Mouse (Mus musculus) layer of hippocampus, adult 9-11 months (tissue): ENCODE measurements around the gene Chd6.

Experiments
- DNase-seq: peaks from one replicate; pipeline ENCODE4 v3.0.0; 2022

Chd6 gene

GRCm38 (mm10) chr2:161108933-161109371 lies at the start of gene Chd6:
Gene Chd6, minus strand, starts transcription at chr2:161109075.
- DNase-seq = peak; percentile 100

- no peak for DNase-seq
Measured at GRCm38 (mm10) chr2:161150004-161150842, 41.3 kb upstream of the Chd6 start.

DNA sequence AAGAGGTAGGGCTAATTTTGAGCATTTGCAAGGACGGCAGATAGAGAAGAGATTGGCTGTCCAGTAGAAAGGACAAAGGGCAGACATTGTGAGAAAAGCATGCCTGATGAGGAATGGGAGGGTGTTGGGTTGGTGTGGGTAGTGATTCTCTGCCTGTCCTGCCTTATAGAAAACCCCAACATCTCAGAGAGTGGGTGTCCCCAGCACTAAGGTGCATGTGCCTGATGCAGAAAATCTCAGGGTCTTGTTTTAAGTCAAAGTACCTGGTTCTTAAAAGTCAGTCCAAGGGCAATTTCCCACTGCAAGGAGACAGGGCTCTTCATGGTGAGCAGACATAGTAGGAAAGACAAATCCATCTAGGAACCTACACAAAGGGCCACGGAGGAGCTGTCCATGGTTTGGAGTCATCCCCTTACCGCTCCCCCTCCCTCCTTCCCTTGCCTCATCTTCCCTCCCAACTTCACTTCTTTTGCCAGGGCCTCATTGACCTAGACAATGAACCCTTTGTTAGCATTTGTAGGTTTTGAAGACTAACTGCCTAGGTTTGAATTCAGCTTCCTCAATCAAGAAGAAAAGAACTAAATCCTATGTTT lies 39.6 kb upstream of the Chd6 start:
- no peak for DNase-seq

GRCm38 (mm10) chr2:161147656-161148427 lies 39.0 kb upstream of the Chd6 start:
- peak; percentile 72 for DNase-seq

GRCm38 (mm10) chr2:161144799-161145198 lies 35.9 kb upstream of the Chd6 start:
- no peak for DNase-seq

GRCm38 (mm10) chr2:161138672-161139536 lies 30.0 kb upstream of the Chd6 start:
- DNase-seq = no peak

DNA sequence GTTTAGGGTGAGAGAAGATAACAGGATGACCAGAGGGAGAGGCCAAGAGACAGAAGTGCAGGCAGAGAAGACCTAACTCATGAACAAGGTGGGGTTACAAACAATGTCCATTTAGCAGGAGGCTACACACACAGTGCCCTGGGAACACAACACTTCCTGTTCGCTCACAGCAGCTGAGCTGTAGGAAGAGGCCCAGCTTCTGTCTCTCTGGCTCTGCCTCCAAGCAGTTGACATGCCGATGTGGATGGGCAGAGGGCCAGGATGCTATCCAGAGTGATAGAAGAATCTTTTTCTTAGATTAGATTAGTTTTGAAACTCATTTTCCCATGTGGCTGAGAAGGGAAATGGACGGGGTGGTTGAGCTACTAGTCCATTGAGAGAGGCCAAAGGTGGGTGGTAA lies 28.1 kb upstream of the Chd6 start:
- no peak for DNase-seq

GRCm38 (mm10) chr2:161128367-161129111 lies 19.7 kb upstream of the Chd6 start:
- peak; percentile 38 for DNase-seq

- no peak for DNase-seq
Measured at GRCm38 (mm10) chr2:161112011-161112410, 3.1 kb upstream of the Chd6 start.

DNA sequence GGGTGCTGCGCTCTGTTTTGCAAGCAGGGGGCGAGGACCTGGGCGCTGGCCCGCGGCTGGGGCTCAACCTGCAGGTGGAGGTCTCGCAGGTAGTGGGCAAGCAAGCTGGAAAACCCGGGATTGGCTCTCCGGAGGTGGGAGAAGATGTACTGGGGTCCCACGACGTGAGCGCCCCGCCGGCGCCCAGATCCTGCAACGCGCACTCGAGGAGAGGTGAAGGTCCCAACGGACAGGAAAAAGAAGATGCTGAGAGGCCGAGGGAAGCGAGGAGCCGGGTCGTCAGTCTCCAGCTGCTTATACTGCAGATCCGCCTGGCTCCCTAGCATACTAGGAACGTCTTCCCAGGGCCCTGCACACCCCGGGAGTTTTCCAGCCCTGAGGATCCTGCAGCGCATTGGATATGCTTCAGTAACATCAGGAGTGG lies 535 bp upstream of the Chd6 start:
- peak; percentile 56 for DNase-seq

DNA sequence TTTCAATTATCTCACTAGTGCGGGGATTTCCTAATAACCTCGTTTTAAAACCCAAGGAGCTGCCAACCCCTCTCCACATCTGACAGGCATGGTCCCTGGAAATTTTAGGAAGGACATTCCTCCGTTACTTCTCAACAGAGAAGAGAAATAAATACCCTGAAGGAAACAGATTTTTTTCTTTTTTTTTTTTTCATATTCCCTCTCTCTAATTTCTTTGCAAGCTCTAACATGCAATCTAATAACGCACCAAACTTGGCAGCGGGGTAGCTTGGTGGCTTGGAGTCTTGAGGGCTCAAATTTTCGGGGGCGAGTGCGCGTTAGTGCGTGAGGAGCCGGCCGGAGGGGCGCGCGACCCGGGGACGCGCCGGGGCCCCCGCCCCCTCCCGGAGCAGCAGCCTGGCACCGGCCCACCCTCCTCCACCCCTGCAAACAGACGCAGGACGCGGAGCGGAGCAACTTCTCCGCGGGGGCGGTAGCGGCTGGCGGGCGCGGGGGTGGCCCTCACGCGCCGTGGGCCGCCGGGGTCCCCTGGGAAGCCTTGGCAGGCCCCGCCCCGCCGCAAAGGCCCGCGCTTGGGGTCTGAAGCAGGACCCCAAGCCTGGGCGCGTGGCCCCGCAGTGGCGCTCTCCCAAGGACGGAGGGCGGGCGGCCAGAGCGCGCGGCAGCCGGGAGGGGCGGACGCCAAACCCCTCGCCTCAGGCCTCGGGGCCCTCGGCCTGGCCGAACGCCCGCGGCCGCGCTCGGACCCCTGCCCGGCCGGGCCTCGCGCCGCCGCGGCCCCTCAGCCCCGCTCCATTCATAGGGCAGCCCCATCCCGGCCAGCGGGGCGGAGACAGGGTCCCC lies 569 bp downstream of the Chd6 start:
- DNase-seq = peak; percentile 44

DNA sequence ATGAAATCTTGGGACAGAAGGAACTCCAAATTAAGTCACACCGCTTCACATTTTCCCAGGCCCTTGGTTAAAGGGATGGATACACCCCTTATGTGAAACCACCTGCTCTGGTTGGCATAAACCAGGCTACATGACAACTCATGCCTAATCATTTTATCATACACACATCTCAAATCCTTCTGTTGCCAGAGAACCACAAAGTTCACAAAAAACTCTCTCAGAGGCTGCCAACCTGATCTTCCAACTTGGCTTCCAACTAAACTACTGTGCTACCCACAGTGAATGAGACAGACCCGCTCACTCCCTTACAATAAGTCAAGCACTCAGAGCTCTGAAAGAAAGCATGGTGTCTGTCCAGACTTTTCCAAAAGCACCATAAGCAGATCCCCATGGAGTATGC lies 1.6 kb downstream of the Chd6 start:
- DNase-seq = no peak

- DNase-seq = no peak
Measured at GRCm38 (mm10) chr2:161103769-161104168, 5.1 kb downstream of the Chd6 start.

DNA sequence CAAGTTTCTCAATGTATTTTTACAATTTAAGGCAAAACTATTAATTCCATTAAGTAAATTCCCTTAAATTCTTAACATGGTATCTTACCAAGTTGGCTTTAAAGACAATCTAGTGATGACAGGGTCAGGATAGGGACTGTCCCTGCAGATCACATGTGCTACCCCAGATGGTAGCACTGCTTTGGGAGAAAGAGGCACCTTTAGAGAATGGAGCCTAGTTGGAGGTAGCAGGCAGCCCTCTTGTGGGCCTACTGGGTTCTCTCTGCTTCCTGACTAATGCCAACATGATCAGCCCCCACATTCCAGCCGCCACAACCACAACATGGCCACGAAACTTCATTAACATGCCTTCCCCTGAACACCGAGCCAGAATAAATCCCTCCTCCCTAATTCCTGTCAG lies 6.8 kb downstream of the Chd6 start:
- DNase-seq = no peak

GRCm38 (mm10) chr2:161097746-161098145 lies 11.1 kb downstream of the Chd6 start:
- no peak for DNase-seq

DNA sequence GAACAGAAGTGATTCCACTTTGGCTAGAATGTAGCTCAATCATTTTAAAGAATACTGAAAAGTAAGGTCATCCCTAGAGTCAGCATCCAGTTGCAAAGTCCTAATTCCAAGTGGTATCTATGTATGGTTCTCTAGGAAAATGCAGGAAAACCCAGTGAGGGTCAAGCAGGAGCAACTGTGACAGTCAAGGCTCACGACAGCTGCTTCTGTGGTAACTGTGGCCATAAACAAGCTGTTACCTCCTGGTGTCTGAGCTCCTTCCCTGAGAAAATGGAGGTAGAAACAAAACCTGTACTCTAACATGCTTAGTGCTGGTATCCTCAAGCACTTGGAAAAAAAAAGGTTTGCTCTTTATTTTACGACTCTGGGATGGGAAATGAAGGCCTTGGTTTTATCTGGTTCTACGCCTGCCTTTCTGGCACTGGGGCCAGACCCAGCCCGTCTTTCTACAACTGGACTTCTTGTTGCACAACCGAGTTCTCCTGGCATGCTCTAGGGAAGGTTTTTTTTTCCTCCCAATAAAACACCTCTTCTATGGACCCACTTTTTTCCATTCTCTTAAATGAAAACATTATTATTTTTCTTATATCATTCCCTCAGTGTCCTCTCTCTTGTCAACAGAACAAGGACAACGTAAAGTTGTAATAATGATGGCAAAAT lies 18.0 kb downstream of the Chd6 start:
- no peak for DNase-seq

DNA sequence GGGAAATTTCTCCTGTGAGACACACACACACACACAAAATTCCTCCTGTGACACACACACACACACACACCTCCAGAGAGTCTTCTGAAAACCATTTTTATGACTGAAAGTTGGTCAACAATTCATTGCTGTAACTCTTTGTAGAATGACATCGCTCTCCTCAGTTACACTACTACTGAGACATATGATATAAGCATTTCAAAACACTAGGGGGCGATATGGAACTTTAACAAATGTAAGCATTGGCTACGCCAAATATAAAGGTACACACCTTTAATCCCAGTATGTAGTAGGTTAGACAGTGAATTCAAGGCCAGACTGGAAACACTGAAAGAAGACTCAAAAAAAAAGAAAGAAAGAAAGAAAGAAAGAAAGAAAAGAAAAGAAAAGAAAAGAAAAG lies 18.7 kb downstream of the Chd6 start:
- no peak for DNase-seq

DNA sequence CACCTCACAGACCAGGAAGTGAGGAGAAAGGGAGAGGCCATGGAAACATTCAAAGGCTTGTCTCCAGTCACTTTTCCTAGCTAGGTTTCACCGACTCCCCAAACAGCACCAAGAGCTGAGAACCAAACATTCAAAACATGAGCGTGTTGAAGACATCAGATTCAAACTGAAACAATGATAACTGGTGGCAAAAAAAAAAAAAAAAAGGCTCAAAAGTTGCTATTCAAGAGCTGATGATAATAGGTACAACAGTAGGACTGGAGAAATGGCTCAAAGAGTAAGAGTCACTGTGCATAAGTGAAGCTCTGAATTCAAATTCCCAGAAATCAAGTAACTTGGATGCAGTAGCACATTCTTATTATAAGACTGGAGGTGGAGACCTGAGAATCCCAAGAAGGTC lies 30.3 kb downstream of the Chd6 start:
- DNase-seq = no peak

DNA sequence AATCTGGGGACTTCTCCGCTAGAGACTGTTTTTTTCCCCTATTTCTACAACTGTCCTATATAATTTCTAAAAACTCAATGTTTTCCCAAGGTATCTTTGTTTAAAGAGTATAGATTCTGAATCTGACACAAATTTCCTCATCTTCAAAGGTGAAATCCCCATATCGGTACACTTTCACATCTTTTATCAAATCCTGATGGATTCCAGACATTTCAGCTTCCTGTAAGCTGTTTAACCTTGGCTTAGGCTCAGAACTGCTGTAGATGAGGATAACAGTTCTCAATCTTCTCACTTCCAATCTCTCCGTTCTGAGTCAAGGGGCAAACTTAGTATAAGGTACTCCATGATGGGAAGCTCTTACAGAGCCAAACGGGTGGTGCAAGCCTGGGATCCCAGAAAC lies 32.6 kb downstream of the Chd6 start:
- DNase-seq = no peak

DNA sequence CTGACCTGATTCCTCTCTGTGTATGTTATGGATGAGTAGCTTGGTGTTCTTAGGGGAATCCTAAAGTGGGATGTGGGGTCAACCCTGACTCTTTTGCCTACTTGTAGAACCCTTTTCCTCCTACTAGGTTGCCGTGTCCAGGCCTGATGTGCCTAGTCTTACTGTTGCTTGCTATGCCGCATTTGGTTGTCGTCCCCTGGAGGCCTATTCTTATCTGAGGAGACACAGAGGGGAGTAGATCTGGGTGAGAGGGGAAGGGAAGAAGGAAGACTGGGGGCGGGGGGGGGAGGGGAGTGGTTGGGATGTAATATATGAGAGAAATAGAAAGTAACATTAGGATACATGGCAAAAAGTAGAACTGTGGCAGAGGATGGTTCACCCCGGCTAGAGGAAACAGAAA lies 33.3 kb downstream of the Chd6 start:
- no peak for DNase-seq
